Mouse (Mus musculus): Measurements from ENCODE around the gene Clpp. TPM values are rescaled to one million over a fixed set of nuclear protein-coding genes. Genes with fewer than 3 reads are reported as not detected.

The Clpp gene
- polyA plus RNA-seq (2014; fragmentation: Illumina TruSeq; extraction: RNeasy Lipid Tissue Mini Kit (QIAGEN cat#74804); ENCODE audit: low read depth, low replicate concordance) = 74.2 TPM

DNA sequence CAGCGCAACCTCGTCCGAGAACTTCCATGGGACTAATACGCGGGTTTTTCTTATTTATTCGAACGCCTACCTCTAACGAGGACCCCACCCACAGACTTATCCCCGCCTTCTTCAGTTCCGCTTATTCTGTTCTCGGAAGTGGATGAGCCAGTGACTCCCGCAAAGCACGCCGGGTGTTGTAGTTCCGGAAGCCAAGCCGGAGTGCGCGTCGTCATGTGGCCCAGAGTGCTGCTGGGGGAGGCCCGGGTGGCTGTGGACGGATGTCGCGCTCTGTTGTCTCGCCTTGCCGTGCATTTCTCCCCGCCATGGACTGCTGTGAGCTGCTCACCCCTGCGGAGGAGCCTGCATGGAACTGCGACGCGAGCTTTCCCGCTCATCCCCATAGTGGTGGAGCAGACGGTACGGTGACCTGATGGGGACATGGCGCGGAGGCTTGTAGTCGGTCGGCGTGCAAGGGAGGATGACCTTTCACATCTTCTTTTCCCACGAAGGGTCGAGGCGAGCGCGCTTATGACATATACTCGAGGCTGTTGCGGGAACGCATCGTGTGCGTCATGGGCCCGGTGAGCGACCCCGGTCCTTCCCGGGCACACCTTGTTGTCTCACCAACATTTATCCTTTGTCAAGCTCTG is at the start of gene Clpp:
Gene Clpp, plus strand, starts transcription at position 191 of the 632 bp plus-strand sequence.

DNA sequence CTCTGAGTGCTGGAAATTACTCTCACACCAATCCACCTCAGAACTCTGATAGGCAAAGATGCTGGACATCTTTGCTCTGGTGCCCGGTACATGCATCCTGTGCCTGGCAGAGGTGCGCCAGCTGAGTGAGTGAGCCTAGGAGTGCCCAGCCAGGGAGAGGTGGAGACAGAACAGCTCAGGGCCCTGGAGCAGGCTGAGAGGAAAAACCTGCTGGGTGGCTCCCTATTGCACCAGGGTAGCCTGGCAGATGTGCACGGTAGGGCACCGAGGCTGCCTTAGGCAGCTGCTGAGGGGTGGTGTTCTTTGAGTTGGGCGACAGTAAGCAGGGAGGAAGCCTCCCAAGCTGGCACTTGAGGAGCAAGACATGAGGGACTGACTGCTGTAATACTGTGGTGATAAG is 8.1 kb upstream of the Clpp start, which contains the start of gene Acer1:
Gene Acer1, minus strand, starts transcription at position 114 of the 400 bp plus-strand sequence.

DNA sequence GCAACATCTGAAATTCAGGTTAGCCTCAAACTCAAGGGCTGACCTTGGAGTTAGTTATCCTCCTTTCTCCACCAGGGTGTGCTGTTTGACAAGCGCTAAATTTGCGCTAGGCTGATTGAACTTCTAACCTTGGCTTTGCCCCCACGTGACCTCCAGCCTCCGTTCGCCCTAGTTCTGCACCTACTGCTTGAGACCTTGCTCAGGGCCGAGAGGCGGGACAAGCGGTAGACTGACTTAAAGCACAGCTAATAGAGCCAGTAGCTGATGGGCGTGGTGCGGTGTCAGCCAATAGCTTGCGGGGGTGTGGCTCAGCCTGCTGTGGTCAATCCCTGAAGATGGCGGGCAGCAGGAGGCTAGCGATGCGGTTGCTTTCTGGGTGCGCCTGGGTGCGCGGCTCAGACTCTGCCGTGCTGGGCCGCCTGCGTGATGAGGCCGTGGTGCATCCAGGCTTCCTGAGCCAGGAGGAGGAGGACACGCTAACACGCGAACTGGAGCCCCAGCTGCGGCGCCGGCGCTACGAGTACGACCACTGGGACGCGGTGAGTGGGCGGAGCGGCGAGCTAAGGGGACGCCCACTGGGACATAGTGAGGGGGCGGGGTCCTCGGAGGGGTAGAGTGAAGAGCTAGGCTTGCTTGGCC is 7.0 kb downstream of the Clpp start, which contains the start of gene Alkbh7:
Gene Alkbh7, plus strand, starts transcription at position 311 of the 639 bp plus-strand sequence.

DNA sequence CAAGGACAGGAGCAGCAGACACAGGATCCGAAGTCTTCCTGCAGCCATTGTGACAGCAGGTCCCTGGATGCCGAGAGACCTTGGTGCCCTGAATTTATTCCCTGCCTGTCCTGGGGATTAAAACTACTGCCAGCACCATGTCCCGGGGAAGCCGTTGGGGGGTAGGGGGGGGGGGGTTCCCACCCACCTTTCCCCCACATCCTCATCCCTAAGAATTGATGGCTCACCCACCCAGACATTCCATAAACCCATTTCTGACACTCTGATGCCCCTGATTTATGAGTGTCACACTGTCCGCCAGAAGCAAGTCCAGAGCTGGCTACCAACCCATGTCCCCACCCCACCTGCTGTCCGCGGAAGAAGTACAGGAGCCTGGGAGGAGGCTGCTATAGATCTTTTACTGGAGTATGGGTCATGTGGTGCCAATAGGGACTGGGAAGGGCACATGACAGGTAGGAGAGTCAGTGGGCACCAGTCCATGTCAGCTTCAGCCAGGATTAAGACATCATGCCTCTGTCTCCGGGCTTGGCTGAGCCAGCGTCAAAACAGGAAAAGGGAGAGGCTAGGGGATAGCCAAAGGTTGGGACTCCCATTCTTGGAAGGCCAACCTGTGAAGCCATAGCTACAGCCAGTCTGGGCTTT is 10.0 kb downstream of the Clpp start, which contains the start of gene Pspn:
Gene Pspn, minus strand, starts transcription at position 51 of the 642 bp plus-strand sequence.

DNA sequence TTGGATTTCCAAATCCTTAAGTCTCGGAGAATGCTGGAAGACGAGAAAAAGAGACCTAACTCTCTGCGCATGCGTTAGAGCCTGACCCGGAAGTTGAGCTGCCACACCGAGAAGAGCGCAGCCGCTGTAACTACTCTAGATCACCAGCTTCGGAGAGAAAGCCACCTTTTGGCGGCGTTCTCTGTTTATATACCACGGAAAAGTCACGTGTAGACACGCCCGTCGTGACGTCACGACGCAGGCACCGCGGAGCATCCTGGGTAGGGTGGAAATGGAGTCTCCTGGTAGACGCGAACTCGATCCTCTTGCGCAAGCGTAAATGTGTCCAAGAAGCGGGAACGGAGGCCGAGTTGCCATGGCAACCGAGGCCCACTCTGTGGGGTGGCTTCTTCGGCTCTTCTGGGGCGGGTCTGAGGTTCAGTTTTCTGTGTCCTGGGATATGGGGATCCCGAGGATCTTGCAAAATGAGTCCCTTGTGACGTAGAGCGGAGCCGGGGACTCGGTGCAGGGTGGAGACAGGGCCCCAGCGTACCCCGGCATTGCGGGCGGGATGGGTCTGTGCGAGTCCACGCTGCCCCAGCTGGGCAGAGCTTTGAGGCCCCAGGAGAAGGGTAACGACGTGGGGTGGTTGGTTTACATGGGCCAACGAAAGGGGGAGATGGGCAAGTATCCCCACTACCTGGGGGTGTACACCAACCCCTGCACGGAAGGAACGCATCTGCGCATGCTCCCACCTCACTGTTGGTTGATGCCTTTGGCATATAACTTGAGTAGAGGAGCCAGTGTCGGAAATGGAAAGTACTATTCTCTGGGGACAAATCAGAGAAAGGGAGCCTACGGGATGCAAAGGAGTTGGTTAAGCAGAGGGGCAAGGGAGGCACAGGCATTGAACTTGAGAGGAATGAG is 21.4 kb downstream of the Clpp start, which contains the start of the genes Gtf2f1 and Gm17949:
Gene Gtf2f1, minus strand, starts transcription at position 53 of the 906 bp plus-strand sequence.
Gene Gm17949, plus strand, starts transcription at position 234 of the 906 bp plus-strand sequence.

DNA sequence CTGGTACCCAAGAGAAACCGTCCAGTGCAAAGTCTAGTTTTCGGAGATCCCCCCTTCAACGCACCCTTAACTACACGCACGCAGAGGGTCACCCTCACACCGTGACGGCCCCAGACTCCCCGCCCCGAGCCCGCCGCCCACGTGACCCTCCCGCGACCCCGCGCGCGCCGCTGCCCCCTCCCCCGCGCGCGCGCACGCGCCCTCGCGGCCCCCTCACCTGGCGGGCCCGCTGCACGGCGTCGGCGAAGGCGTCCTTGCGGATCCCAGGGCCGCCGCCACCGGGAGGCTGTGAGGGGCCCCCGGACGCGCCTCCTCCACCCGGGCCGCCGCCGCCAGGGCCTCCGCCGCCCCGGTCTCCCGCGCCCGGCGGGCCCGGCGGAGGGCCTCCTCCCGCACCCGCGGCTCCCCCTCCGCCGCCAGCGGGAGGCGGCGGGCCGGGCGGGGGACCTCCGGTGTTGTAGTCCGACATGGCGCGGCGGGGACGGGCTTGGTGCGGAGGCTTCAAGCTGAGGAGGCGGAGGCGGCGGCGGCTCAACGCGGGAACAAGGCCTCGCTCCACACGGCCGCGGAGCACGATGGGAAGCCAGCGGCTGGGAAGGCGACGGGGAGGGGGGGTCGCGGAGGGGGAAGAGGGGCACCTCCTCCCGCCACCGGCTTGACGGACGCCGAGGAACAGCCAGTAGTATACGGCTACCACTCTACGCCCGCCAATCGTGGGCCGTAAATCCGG is 41.0 kb downstream of the Clpp start, which contains the start of gene Khsrp:
Gene Khsrp, minus strand, starts transcription at position 592 of the 730 bp plus-strand sequence.

DNA sequence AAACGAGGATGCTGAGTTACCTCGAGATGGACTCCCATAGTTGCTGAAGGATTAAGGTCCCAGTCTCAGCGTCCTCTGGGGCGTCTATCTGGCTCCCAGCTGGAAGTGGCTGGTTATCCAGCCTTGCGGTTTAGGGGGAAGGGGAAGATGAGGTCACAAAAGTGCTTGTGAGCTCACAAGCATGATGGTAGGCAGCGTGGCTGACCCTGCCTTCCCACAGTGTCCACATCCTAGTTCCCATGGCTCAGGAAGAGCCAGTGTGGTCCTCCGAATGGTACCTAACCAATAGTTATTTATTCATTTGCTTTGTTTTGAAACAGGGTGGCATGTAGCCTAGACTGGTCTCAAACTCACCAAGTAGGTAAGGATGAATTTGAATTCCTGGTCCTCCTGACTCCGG is 51.4 kb downstream of the Clpp start, which contains the start of gene Slc25a41:
Gene Slc25a41, minus strand, starts transcription at position 101 of the 400 bp plus-strand sequence.

Other genes with a start within 250 kb of the Clpp start
- 3.1 TPM for gene Nrtn, start 232.8 kb upstream of the Clpp start, polyA plus RNA-seq (2014; fragmentation: Illumina TruSeq; extraction: RNeasy Lipid Tissue Mini Kit (QIAGEN cat#74804); ENCODE audit: low read depth, low replicate concordance)
- gene Dus3l, start 225.5 kb upstream of the Clpp start, polyA plus RNA-seq (2014; fragmentation: Illumina TruSeq; extraction: RNeasy Lipid Tissue Mini Kit (QIAGEN cat#74804); ENCODE audit: low read depth, low replicate concordance) = 27.7 TPM
- gene Prr22, start 220.1 kb upstream of the Clpp start, polyA plus RNA-seq (2014; fragmentation: Illumina TruSeq; extraction: RNeasy Lipid Tissue Mini Kit (QIAGEN cat#74804); ENCODE audit: low read depth, low replicate concordance) = 3.3 TPM
- 12.6 TPM for gene Rfx2, start 159.3 kb upstream of the Clpp start, polyA plus RNA-seq (2014; fragmentation: Illumina TruSeq; extraction: RNeasy Lipid Tissue Mini Kit (QIAGEN cat#74804); ENCODE audit: low read depth, low replicate concordance)
- gene Acsbg2, start 115.9 kb upstream of the Clpp start, polyA plus RNA-seq (2014; fragmentation: Illumina TruSeq; extraction: RNeasy Lipid Tissue Mini Kit (QIAGEN cat#74804); ENCODE audit: low read depth, low replicate concordance) = 4.8 TPM
- 1.8 TPM for gene 1700061G19Rik, start 114.8 kb upstream of the Clpp start, polyA plus RNA-seq (2014; fragmentation: Illumina TruSeq; extraction: RNeasy Lipid Tissue Mini Kit (QIAGEN cat#74804); ENCODE audit: low read depth, low replicate concordance)
- 23.0 TPM for gene Mllt1, start 54.9 kb upstream of the Clpp start, polyA plus RNA-seq (2014; fragmentation: Illumina TruSeq; extraction: RNeasy Lipid Tissue Mini Kit (QIAGEN cat#74804); ENCODE audit: low read depth, low replicate concordance)
- not detected for gene Acer1, start 8.2 kb upstream of the Clpp start, polyA plus RNA-seq (2014; fragmentation: Illumina TruSeq; extraction: RNeasy Lipid Tissue Mini Kit (QIAGEN cat#74804); ENCODE audit: low read depth, low replicate concordance)
- gene Alkbh7, start 7.0 kb downstream of the Clpp start, polyA plus RNA-seq (2014; fragmentation: Illumina TruSeq; extraction: RNeasy Lipid Tissue Mini Kit (QIAGEN cat#74804); ENCODE audit: low read depth, low replicate concordance) = 21.7 TPM
- not detected for gene Pspn, start 9.7 kb downstream of the Clpp start, polyA plus RNA-seq (2014; fragmentation: Illumina TruSeq; extraction: RNeasy Lipid Tissue Mini Kit (QIAGEN cat#74804); ENCODE audit: low read depth, low replicate concordance)
- gene Gtf2f1, start 21.0 kb downstream of the Clpp start, polyA plus RNA-seq (2014; fragmentation: Illumina TruSeq; extraction: RNeasy Lipid Tissue Mini Kit (QIAGEN cat#74804); ENCODE audit: low read depth, low replicate concordance) = 54.6 TPM
- gene Gm17949, start 21.2 kb downstream of the Clpp start, polyA plus RNA-seq (2014; fragmentation: Illumina TruSeq; extraction: RNeasy Lipid Tissue Mini Kit (QIAGEN cat#74804); ENCODE audit: low read depth, low replicate concordance) = 0.53 TPM
- 48.9 TPM for gene Khsrp, start 41.2 kb downstream of the Clpp start, polyA plus RNA-seq (2014; fragmentation: Illumina TruSeq; extraction: RNeasy Lipid Tissue Mini Kit (QIAGEN cat#74804); ENCODE audit: low read depth, low replicate concordance)
- 0.43 TPM for gene Slc25a41, start 51.3 kb downstream of the Clpp start, polyA plus RNA-seq (2014; fragmentation: Illumina TruSeq; extraction: RNeasy Lipid Tissue Mini Kit (QIAGEN cat#74804); ENCODE audit: low read depth, low replicate concordance)
- gene Crb3, start 68.8 kb downstream of the Clpp start, polyA plus RNA-seq (2014; fragmentation: Illumina TruSeq; extraction: RNeasy Lipid Tissue Mini Kit (QIAGEN cat#74804); ENCODE audit: low read depth, low replicate concordance) = 30.2 TPM
- 57.3 TPM for gene Slc25a23, start 69.6 kb downstream of the Clpp start, polyA plus RNA-seq (2014; fragmentation: Illumina TruSeq; extraction: RNeasy Lipid Tissue Mini Kit (QIAGEN cat#74804); ENCODE audit: low read depth, low replicate concordance)
- 4.7 TPM for gene Dennd1c, start 88.2 kb downstream of the Clpp start, polyA plus RNA-seq (2014; fragmentation: Illumina TruSeq; extraction: RNeasy Lipid Tissue Mini Kit (QIAGEN cat#74804); ENCODE audit: low read depth, low replicate concordance)
- 2.8 TPM for gene Tubb4a, start 97.5 kb downstream of the Clpp start, polyA plus RNA-seq (2014; fragmentation: Illumina TruSeq; extraction: RNeasy Lipid Tissue Mini Kit (QIAGEN cat#74804); ENCODE audit: low read depth, low replicate concordance)
- gene Tnfsf9, start 115.0 kb downstream of the Clpp start, polyA plus RNA-seq (2014; fragmentation: Illumina TruSeq; extraction: RNeasy Lipid Tissue Mini Kit (QIAGEN cat#74804); ENCODE audit: low read depth, low replicate concordance) = not detected
- not detected for gene Cd70, start 159.5 kb downstream of the Clpp start, polyA plus RNA-seq (2014; fragmentation: Illumina TruSeq; extraction: RNeasy Lipid Tissue Mini Kit (QIAGEN cat#74804); ENCODE audit: low read depth, low replicate concordance)
- 0.69 TPM for gene Tnfsf14, start 203.9 kb downstream of the Clpp start, polyA plus RNA-seq (2014; fragmentation: Illumina TruSeq; extraction: RNeasy Lipid Tissue Mini Kit (QIAGEN cat#74804); ENCODE audit: low read depth, low replicate concordance)
- 356 TPM for gene C3, start 237.8 kb downstream of the Clpp start, polyA plus RNA-seq (2014; fragmentation: Illumina TruSeq; extraction: RNeasy Lipid Tissue Mini Kit (QIAGEN cat#74804); ENCODE audit: low read depth, low replicate concordance)

Data from adipose tissue, adult 10 weeks (tissue).